Mouse (Mus musculus) left cerebral cortex, adult 2 months (tissue): ENCODE measurements around the gene Stag3. TPM values are rescaled to one million over a fixed set of nuclear protein-coding genes. Genes with fewer than 3 reads are reported as not detected.

Source experiments
- DNase-seq, 2 experiments: peaks; one replicate each; pipeline ENCODE4 v3.0.0; 2021 to 2022; ENCODE audit warnings: low spot score in 2 of 2, mixed read lengths in 1 of 2; ENCODE audit errors: extremely low spot score in 1 of 2
- H3K27ac ChIP-seq: fragments of 200-600 bp; 2 replicates; pipeline ENCODE4 v1.8.1; 2022
- H3K4me3 ChIP-seq: fragments of 200-600 bp; 2 replicates; pipeline ENCODE4 v1.8.1; 2022
- CTCF ChIP-seq: fragments of 200-600 bp; IDR thresholded peaks from 2 replicates; pipeline ENCODE4 v1.8.1; 2022; ENCODE audit warnings: antibody characterized with exemption, mild to moderate bottlenecking, moderate library complexity
- intact Hi-C: fragments of 180-260 bp; cut with DNase I; formaldehyde crosslinking; loops from one replicate; pipeline ENCODE4 v1.15.1; 2025
- long read RNA-seq, 2 experiments: library from polyadenylated mRNA; stranded (forward); transcript quantifications; one replicate each; pipeline ENCODE4 v2.0.0; 2021; ENCODE audit warnings: borderline mapping rate in 2 of 2
- total RNA-seq, 2 experiments: library from RNA; stranded (reverse); gene quantifications; 2 replicates each; pipeline ENCODE4 v1.2.3; 2021

Stag3 gene
- under 1 TPM; 0.65 to 0.68 TPM for total RNA-seq
- long read RNA-seq, experiment 1: 0 reads
- long read RNA-seq, experiment 2, partial matches to known transcripts: 0 of 2 reads
- long read RNA-seq, experiment 2, other reads (novel, unspliced or antisense): 2 of 2 reads

DNA sequence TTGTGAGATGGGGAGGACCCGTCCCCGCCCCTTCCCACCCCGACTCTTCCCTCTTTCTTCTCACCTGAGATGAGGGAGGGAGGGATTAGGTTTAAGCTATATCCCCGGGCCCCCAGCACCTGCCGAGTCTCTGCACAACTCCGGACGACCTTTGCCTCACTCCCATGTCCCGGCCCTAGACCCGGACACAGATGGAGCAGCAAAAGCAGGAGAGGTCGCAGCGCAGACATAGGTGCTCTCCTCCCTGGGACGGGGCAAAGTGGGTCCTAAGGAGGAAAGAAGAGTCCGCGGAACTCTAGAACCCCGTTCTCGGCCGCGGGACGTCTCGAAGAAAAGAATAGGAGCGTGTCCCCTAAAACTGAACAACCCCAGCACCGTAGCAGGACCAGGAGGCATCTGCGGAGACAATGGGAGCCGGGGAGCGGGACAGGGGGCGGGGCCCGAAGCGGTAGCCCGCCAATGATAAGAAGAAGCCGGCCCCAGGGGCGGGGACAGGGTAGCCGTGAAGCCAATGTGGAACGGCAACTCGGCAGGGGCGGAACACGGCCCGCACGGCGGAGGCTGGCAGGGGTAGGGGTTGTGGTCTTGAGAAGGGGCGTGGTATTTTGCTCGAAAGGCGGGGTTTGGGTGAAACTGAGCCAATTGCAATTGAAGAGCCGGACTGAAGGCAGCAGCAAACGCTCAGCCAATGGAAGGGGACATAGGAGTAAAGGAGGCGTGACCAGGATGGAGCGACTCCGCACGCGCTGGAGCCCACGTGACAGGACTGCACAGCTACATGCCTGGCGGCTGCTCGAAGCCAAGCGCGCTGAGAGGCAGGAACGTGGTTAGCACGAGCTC, at the start of gene Stag3, which contains the start of the genes Gm43720 and Gpc2:
TSS of gene Stag3 (plus strand) at position 656 of the 840 bp plus-strand sequence.
TSS of gene Gm43720 (minus strand) at position 374 of the 840 bp plus-strand sequence.
TSS of gene Gpc2 (minus strand) at position 421 of the 840 bp plus-strand sequence.
- peak; percentile 63 to 79 for DNase-seq
- Histone ChIP-seq H3K4me3 (peak within 1 kb of the TSS; percentile 47), H3K27ac (no peak within 1 kb of the TSS)
- TF ChIP-seq CTCF: no peak
- intact Hi-C loops: loop anchor here (5.0 kb wide), 1 partner anchor 58 kb away; no protein-coding TSS in a partner anchor

DNA sequence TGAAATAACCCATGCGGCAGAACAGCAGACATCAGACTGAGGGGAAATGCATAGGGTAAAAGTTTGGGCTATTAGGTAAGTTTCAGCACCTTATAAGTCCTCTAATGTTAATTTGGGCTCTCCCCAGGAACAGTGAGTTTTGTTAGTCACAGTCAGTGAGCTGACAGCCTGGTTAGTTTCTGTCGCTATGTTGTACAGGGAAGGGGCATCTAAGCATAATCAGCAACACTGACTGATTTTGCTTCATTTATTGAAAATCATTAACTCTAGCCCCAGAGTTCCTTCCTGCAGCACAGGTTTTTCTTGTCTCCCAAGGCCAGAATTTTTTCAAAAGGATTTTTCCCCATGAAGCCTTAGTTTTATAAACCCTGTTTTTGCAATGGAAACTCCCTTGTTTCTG, 46.3 kb upstream of the Stag3 start:
- TF ChIP-seq CTCF: no peak
- Histone ChIP-seq H3K27ac (no peak overlapping the region), H3K4me3 (no peak overlapping the region)
- DNase-seq: no peak
- intact Hi-C loops: no loop called here

DNA sequence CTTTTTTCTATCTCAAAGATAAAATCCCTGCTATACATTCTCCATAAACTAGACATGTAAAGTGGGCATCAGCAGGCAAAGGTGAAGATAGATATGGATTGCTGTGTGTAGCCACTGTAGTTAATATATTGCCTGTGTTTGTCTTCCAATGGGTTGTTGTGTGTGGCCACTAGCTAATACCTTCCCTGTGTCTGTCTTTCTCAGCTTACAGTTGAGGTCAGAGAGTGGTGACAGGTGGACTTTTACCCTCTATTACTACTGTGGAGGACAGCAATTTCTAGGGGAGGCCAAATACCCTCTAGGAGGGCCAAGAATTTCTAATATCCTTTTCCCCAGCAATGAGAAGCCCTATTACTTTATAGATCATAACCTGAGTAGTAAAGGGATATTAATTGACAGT, 45.8 kb upstream of the Stag3 start:
- TF ChIP-seq CTCF: no peak
- intact Hi-C loops: no loop called here
- no peak overlapping the region for H3K27ac ChIP-seq
- H3K4me3 ChIP-seq: no peak overlapping the region
- DNase-seq: no peak

DNA sequence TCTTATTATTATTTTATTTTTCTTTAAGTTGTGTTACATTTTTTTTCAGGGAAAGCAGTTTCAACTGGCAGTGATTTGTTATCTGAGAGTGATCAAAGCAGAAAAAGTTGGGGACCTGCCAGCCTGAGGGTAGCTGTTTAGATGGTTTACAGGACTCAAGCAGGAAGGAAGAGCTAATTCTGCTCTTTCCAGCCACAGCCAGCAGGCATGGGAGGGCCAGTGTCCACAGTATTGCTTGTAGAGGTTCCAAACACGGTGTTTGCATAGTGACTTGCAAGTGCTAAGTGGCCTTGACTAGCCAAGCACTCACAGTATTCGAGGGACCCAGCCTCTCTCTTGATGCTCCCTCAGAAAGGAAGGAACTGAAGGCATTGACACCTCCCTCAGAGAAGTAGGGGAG, 38.5 kb upstream of the Stag3 start:
- TF ChIP-seq CTCF: no peak
- intact Hi-C loops: no loop called here

DNA sequence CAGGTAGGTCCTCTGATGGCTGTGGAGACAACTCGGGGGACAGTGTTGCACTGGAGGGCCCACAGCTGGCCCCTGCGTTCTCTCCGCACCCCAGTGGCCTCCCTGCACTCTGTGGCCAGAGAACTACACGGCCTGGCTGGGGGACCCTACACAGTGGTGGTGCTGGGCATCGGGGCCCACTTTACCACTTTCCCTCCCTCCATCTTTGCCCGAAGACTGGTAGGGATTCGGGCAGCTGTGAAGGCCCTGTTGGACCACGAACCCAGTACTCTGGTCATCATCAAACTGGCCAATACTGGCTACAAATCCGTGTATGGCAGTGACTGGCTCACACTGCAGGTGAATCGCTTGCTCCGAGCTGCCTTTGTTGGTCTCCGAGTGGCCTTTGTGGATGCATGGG, 28.9 kb upstream of the Stag3 start:
- no peak overlapping the region for H3K27ac ChIP-seq
- no peak overlapping the region for H3K4me3 ChIP-seq
- intact Hi-C loops: loop anchor here (5.0 kb wide), 1 partner anchor 164 kb away; the partner anchor contains the start of gene Zkscan1
- DNase-seq: no peak
- no peak for TF ChIP-seq CTCF

More for the DNA sequence above, 38.5 kb upstream of the Stag3 start:
- Histone ChIP-seq H3K27ac (no peak overlapping the region), H3K4me3 (no peak overlapping the region)
- DNase-seq: no peak

DNA sequence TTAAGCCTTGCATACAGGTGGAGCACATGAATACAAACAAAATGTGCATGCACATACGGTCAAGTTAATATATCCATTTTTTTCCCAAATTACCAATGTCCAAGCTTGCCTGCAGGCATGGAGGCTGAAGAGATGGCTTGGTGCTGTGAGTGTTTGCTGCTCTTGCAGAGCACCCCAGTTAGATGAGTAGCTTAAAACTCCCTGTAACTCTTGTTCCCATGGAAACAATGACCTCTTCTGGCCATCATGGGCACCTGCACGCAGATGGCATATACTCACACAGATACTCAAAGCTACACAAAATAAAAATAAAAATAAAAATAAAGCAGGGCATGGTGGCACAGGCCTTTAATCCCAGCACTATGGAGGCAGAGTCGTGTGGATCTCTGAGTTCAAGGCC, 27.0 kb upstream of the Stag3 start:
- Histone ChIP-seq H3K4me3 (no peak overlapping the region), H3K27ac (no peak overlapping the region)
- no peak for DNase-seq
- intact Hi-C loops: loop anchor here (1.0 to 5.0 kb wide), 2 partner anchors 52 to 166 kb away; partner anchors contain the start of gene Zkscan1
- no peak; the same call in 1 of the 2 replicates for TF ChIP-seq CTCF

DNA sequence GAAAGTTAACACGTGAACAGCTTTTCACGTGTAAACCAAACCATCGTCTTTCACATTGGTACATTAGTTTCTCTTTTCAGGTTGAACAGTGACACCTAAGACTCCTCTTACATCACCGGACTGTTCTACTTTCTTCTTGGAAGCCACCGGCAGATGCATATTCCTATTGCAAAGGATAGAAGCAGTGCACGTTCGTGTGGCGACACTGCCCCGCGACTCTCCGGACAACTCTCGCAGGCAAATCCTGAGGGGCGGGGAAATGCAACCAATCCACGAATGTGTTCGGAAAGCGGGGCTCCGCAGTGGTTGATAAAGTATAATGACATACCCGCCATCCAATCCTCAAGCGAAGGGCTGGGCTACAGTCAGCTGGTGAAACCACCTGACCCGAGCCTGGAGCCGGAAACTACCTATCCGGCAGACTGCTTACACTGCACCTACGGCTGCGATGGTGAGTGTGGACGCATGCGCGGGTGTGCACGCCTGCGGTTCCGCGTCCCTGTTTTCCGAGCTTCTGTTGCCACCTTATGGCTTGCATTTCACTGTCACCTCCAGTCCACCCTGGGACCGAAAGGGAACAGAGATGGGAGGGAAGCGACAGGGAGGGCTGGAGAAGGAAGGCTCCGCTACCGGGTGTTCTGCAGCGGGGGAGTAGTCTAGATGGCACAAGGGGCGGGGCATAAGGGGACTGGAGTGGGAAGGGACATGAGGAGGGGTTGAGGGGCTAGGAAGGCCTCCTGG, 24.5 kb upstream of the Stag3 start, which contains the start of gene Lamtor4:
TSS of gene Lamtor4 (plus strand) at position 130 of the 741 bp plus-strand sequence.
- H3K27ac ChIP-seq: peak within 1 kb of the TSS; percentile 95
- intact Hi-C loops: no loop called here
- no peak; the same call in 1 of the 2 replicates for TF ChIP-seq CTCF
- peak; percentile 89 to 95 for DNase-seq
- H3K4me3 ChIP-seq: peak within 1 kb of the TSS; percentile 68

DNA sequence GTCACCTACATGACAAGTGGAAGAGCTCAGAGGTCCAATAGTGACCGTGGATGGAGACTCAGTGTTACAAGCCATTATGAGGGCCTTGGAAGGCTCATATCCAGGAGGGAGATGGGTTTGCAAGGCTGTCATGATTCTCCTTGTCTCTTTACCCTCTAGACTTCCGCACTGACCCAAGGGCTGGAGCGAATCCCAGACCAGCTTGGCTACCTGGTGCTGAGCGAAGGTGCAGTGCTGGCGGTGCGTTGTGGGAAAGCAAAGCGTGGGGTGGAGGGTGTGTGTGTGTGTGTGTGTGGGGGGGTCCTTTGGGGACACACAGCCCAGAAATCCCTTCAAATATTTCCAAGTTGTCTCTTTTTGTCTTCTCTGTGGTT, 24.0 kb upstream of the Stag3 start:
- no peak for DNase-seq
- intact Hi-C loops: no loop called here
- H3K4me3 ChIP-seq: peak overlapping the region; percentile 68
- peak overlapping the region; percentile 95 for H3K27ac ChIP-seq
- no peak for TF ChIP-seq CTCF

DNA sequence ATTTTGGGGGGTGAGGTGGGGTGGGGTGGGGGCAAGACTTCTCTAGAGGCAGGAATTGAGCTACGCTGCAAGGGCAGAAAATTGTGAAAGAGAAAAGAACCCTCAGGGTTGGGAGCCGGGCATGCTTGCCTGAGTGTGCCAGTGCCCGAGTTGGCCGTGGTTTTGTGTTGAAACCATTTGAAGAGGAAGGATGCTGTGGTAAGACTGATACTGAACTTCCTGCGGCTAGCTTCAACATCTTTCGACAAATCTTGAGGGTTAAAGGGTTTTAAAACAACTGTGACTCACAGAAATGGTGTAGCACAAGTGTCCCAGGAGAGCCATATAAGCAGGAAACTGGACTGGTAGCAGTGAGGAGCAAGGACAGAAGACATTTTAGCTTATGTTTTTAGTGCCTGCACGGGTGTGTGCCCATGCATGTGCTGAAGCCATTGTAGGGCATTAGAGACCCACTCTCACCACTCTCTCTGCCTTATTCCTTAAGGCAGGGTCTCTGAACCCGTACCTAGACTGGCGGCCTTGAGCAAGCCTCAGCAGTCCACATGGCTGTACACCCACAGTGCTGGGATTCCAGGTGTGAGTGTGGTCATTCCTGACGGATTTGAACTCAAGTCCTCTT, 23.0 kb upstream of the Stag3 start:
- TF ChIP-seq CTCF: no peak
- no peak for DNase-seq
- no peak overlapping the region for H3K4me3 ChIP-seq
- intact Hi-C loops: no loop called here
- no peak overlapping the region for H3K27ac ChIP-seq

DNA sequence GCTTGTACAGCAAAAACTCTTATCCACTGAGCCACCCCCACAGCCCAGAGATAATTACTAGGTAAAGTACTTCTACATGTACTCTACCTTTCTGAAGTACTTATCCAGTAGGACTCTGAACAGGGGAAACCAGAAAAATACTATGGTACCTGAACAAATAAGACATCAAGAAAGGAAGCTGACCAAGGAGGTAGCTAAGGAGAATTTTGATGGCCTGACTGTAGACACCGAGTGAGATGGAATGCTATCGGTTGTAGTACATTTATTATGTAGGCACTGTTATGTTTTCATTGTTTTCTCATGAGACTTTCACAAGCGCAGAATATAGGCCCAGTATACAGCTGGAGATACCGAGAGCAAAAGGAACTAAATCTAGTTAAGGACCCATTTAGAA, 22.5 kb upstream of the Stag3 start:
- intact Hi-C loops: no loop called here
- no peak for DNase-seq
- H3K27ac ChIP-seq: no peak overlapping the region

DNA sequence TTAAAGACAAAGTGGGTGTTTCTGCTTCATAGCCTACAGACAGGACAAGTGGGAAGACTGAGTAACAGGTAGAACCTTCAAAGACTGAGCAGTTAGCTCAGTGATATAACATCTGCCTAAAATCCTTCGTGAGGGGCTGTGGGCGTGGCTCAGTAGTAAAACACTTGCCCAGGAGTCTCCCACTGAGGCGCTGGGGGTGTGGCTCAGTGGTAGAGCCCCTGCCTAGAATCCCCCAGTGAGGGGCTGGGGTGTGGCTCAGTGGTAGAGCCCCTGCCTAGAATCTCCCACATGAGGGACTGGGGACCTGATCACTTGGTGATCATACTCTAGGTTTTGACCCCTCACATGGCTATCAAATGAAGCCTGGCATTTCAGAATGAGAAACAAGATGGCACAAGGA, 22.0 kb upstream of the Stag3 start:
- Histone ChIP-seq H3K27ac (no peak overlapping the region), H3K4me3 (no peak overlapping the region)
- intact Hi-C loops: no loop called here
- DNase-seq: no peak
- no peak for TF ChIP-seq CTCF

More for the DNA sequence above, 22.5 kb upstream of the Stag3 start:
- no peak for TF ChIP-seq CTCF
- no peak overlapping the region for H3K4me3 ChIP-seq
